Mouse (Mus musculus) embryonic facial prominence, embryonic 15.5 days (tissue): ENCODE data around the gene Lgals1. TPM values are rescaled to one million over a fixed set of nuclear protein-coding genes. Genes with fewer than 3 reads are reported as not detected.
A peak's percentile ranks its signal among the peaks of the same experiment; 100 is the strongest.

Experiments used
- ATAC-seq: fragments of 200-750 bp; cut with Nextera tagmentation; 2 replicates; pipeline ENCODE4 v1.8.0; 2017; ENCODE audit warnings: low read depth, moderate TSS enrichment; ENCODE audit not compliant: insufficient number of reproducible peaks, low FRiP score, low TSS enrichment
- H3K27ac ChIP-seq: fragments of 300-500 bp; sonication (generic); replicated peaks from 2 replicates; pipeline ENCODE4 v1.5.1; 2015; ENCODE audit warnings: mild to moderate bottlenecking, inconsistent platforms
- H3K27me3 ChIP-seq: fragments of 300-500 bp; sonication (generic); 2 replicates; pipeline ENCODE4 v1.6.1; 2015; ENCODE audit warnings: inconsistent platforms
- H3K36me3 ChIP-seq: fragments of 300-500 bp; sonication (generic); 2 replicates; pipeline ENCODE4 v1.6.1; 2015; ENCODE audit warnings: mild to moderate bottlenecking, inconsistent platforms
- H3K4me1 ChIP-seq: fragments of 300-500 bp; sonication (generic); 2 replicates; pipeline ENCODE4 v1.6.1; 2015; ENCODE audit warnings: inconsistent platforms
- H3K4me2 ChIP-seq: fragments of 300-500 bp; sonication (generic); replicated peaks from 2 replicates; pipeline ENCODE4 v1.6.1; 2015; ENCODE audit warnings: mild to moderate bottlenecking, inconsistent platforms
- H3K4me3 ChIP-seq: fragments of 300-500 bp; sonication (generic); replicated peaks from 2 replicates; pipeline ENCODE4 v1.5.1; 2015; ENCODE audit warnings: mild to moderate bottlenecking, inconsistent platforms
- H3K9ac ChIP-seq: fragments of 300-500 bp; sonication (generic); 2 replicates; pipeline ENCODE4 v1.6.1; 2015; ENCODE audit warnings: inconsistent platforms
- H3K9me3 ChIP-seq: fragments of 300-500 bp; sonication (generic); replicated peaks from 2 replicates; pipeline ENCODE4 v1.6.1; 2016; ENCODE audit warnings: inconsistent platforms
- WGBS: fragments of 180-500 bp; shearing (Covaris S2); methylation state at CpG from one replicate; pipeline ENCODE4 v1.1.7; 2015; 5-methylcytosine and 5-hydroxymethylcytosine counted together
- polyA plus RNA-seq: library from polyadenylated mRNA; unstranded; fragments of >200 nt; fragmentation: Nextera tagmentation; extraction: Ambion mirVana; gene quantifications from 2 replicates; pipeline ENCODE4 v1.2.1, GENCODE M21; 2015

Lgals1 gene
- polyA plus RNA-seq, 1 experiment from 2014 or later: 2,635 TPM

DNA sequence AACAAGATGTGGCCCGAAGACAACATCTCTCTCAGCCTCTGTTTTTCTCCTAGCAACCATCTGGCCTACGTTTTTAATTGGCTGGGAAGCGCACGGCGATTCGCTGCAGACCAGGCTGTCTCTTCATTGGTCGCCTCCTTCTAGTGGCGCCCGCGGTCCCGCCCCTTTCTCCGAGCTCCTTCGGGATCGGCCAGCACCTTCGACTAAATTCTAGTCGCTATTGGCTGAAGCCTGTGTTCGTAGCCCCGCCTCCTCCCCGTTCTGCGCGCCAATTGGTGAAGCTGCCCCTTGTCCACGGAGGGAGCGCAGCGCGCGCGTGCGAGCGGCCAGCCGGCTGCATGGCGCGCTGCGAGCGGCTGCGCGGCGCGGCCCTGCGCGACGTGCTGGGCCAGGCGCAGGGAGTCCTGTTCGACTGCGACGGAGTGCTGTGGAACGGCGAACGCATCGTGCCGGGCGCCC, 12.9 kb upstream of the Lgals1 start, which contains the start of gene Pdxp:
Gene Pdxp, plus strand, starts transcription at position 288 of the 459 bp plus-strand sequence.
- H3K27me3 ChIP-seq: no peaks in the 10 kb centered on the region
- peaks cover 39% of the 10 kb centered on the region for H3K36me3 ChIP-seq
- under 1% methylated on average over 51 of the region's 51 CpGs for WGBS
- H3K9me3 ChIP-seq: no peaks in the 10 kb centered on the region
- peaks cover 28% of the 10 kb centered on the region for H3K4me1 ChIP-seq
- H3K4me2 ChIP-seq: peak within 1 kb of the TSS; percentile 95
- peak within 1 kb of the TSS; percentile 76 for H3K4me3 ChIP-seq
- H3K9ac ChIP-seq: peak within 1 kb of the TSS; percentile 69
- peak within 1 kb of the TSS; percentile 94 for H3K27ac ChIP-seq
- ATAC-seq: peak; percentile 92

DNA sequence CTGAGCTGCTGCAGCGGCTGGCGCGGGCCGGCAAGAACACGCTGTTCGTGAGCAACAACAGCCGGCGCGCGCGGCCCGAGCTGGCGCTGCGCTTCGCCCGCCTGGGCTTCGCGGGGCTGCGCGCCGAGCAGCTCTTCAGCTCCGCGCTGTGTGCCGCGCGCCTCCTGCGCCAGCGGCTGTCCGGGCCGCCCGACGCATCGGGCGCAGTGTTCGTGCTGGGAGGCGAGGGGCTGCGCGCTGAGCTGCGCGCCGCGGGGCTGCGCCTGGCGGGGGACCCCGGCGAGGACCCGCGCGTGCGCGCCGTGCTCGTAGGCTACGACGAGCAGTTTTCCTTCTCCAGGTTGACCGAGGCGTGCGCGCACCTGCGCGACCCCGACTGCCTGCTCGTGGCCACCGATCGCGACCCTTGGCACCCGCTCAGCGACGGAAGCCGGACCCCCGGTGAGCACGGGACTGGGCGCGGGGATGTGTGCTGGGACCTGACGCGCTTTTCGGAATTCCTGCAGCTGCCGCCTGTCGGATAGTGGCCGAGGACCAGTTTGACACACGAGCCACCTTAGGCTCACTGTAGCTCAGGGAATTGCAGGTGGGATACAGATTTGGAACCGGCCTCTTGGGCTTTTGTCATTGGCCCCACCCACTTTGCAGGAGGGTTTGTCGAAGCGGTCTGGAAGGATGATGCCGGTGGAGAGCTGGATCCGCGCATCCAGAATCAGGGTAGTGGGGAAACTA, 12.3 kb upstream of the Lgals1 start:
- H3K9ac ChIP-seq: peak overlapping the region; percentile 69
- peak overlapping the region; percentile 94 for H3K27ac ChIP-seq
- H3K4me2 ChIP-seq: peak overlapping the region; percentile 95
- H3K4me1 ChIP-seq: peaks cover 28% of the 10 kb centered on the region
- H3K36me3 ChIP-seq: peaks cover 38% of the 10 kb centered on the region
- no peaks in the 10 kb centered on the region for H3K9me3 ChIP-seq
- WGBS: under 1% methylated on average over 87 of the region's 87 CpGs
- no peaks in the 10 kb centered on the region for H3K27me3 ChIP-seq
- peak overlapping the region; percentile 76 for H3K4me3 ChIP-seq
- ATAC-seq: peak; percentile 50

DNA sequence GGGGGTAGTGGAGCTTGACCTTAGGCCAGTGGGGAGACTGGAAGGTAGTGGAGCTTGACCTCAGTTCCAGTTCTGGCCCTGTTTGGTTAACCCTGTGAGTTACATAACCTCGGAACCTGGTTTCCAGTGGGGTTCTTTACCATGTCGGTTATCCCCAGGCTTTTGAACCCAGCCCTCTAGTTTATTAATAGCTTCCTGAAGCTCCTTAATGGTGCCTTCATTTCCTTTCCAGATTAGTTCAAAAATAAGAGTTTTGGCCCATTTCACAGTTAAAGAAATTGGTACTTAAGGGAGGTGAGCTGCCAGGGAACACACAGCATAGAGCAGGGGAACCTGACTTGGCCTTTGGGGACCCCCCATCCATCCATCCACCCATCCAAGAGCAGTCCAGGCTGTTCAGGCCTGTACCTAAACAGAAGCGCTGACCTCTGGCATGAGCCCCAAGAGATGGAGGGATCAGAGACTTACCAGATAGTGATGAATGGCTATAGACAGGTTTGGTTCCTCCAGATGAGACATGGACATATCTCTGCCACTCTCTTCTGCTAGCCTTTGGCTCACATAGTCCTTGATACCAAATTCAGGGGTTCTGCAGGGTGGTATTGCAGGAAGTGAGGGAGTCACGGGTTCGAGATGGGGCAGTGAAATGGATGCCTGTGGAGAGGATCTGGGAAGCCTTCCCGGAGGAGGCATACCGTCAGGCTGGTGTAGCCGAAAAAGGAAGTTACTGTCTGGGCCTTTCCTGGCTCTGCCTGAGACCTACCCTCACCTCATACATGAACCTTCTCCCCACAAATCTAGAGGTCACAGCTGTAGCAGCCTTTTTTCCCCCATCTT, 11.5 kb upstream of the Lgals1 start:
- Histone ChIP-seq H3K27ac (no peak overlapping the region), H3K27me3 (no peaks in the 10 kb centered on the region), H3K9me3 (no peaks in the 10 kb centered on the region), H3K4me3 (peak overlapping the region; percentile 76), H3K4me1 (peaks cover 28% of the 10 kb centered on the region), H3K9ac (peak overlapping the region; percentile 69; the same call in 1 of the 2 replicates), H3K36me3 (peaks cover 32% of the 10 kb centered on the region), H3K4me2 (peak overlapping the region; percentile 95)
- WGBS: 43% methylated on average over 8 of the region's 8 CpGs
- ATAC-seq: no peak

DNA sequence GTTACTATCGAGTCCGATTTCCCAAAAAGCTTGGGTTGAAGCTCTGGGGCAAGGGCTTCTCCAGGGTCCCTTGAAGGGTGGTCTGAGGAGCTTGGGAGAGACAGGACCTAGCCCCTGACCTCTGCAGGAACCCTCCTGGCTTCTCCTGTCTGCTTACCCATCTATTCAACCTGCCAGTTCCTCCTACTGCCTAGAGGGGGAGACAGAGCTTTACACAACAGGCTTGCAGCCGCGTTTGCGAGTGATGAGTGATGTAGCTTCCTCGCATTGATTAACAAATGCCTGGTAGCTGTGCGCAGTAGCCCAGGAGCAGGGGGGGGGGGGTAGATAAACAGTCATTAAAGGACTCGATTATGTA, 10.9 kb upstream of the Lgals1 start:
- Histone ChIP-seq H3K4me2 (peak overlapping the region; percentile 95), H3K9ac (no peak overlapping the region), H3K36me3 (peaks cover 26% of the 10 kb centered on the region), H3K27ac (0 out of 2 replicates have a peak overlapping the region, but pooled peaks have one; percentile 74), H3K9me3 (no peaks in the 10 kb centered on the region), H3K4me1 (peaks cover 33% of the 10 kb centered on the region), H3K27me3 (no peaks in the 10 kb centered on the region), H3K4me3 (peak overlapping the region; percentile 76)
- 8% methylated on average over 8 of the region's 8 CpGs for WGBS
- ATAC-seq: no peak

DNA sequence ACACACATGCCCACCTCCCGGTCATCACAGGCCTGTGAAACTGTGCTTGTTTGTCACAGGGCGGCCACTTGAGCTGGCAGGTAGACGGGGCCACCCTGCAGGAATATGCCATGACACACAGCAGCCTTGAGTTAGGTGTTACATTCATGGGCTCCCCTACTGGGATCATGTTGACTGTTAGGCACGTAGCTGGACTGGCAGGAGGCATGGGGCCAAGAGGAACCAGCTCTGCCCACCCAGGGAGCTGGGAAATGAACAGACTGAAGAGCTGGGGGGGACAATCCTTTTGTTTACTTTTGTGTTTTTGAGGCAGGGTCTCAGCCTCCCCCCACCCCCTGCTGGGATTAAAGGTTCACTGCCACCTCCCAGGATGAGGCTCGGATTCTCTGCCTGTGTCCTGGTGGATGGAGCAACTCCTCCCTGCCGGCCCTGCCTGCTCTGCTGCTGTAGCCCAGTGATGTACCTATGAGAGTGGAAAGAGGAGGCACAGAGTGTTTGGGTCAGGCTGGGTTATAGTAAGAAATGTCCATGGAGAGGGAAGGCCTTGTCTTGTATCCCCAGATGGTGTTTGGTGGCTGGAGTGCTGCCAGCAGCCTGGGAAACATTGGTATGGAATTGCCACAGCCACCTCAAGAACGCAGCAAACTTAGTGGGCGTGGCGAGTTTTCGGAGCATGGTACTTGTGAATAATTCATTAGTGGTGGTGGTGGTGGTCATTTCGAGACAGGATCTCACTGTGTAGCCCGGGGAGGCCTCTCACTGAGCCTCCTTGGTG, 10.3 kb upstream of the Lgals1 start:
- Histone ChIP-seq H3K4me2 (peak overlapping the region; percentile 95), H3K4me1 (peaks cover 33% of the 10 kb centered on the region), H3K4me3 (peak overlapping the region; percentile 76), H3K27ac (peak overlapping the region; percentile 74), H3K9me3 (no peaks in the 10 kb centered on the region), H3K36me3 (peaks cover 20% of the 10 kb centered on the region), H3K9ac (0 out of 2 replicates have a peak overlapping the region, but pooled peaks have one; percentile 9), H3K27me3 (no peaks in the 10 kb centered on the region)
- 45% methylated on average over 12 of the region's 12 CpGs for WGBS
- no peak for ATAC-seq

DNA sequence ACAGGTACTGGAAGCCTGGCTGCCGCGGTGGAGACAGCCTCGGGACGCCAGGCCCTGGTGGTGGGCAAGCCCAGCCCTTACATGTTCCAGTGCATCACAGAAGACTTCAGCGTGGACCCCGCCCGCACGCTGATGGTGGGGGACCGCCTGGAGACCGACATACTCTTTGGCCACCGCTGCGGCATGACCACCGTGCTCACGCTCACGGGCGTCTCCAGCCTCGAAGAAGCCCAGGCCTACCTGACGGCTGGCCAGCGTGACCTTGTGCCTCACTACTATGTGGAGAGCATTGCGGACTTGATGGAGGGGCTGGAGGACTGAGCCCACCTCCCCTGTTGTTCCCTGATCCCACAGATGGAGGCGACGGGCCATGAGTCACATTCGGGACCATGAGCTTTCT, 8.4 kb upstream of the Lgals1 start:
- peaks cover 34% of the 10 kb centered on the region for H3K4me1 ChIP-seq
- H3K27ac ChIP-seq: no peak overlapping the region
- no peaks in the 10 kb centered on the region for H3K9me3 ChIP-seq
- H3K36me3 ChIP-seq: peaks cover 12% of the 10 kb centered on the region
- no peak overlapping the region for H3K9ac ChIP-seq
- WGBS: 86% methylated on average over 23 of the region's 23 CpGs
- H3K27me3 ChIP-seq: no peaks in the 10 kb centered on the region
- no peak overlapping the region for H3K4me3 ChIP-seq
- no peak for ATAC-seq
- H3K4me2 ChIP-seq: no peak overlapping the region

DNA sequence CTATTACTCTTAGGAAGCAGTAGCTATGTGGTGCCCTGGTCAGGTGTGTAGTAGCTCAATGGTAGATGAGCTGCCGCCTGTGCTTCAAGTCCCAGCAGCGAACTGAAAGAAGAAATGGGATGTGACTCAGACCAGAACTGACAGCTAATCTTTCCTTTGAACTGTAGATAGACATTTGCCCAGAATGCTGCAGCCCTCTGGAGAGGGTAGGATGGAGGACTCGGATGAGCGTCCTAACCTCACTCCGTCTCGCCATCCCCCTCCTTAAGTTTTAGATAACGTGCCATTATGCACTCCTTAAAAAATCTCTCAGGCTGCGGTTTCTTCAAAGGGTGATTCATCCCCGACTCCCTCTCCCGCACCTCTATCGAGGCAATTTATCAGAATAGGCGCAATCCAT, 6.6 kb upstream of the Lgals1 start:
- H3K4me1 ChIP-seq: peaks cover 37% of the 10 kb centered on the region
- peaks cover 12% of the 10 kb centered on the region for H3K36me3 ChIP-seq
- H3K27me3 ChIP-seq: no peaks in the 10 kb centered on the region
- no peak overlapping the region for H3K27ac ChIP-seq
- H3K4me3 ChIP-seq: no peak overlapping the region
- WGBS: 73% methylated on average over 12 of the region's 12 CpGs
- no peak for ATAC-seq
- H3K4me2 ChIP-seq: no peak overlapping the region
- H3K9ac ChIP-seq: no peak overlapping the region
- H3K9me3 ChIP-seq: no peaks in the 10 kb centered on the region

DNA sequence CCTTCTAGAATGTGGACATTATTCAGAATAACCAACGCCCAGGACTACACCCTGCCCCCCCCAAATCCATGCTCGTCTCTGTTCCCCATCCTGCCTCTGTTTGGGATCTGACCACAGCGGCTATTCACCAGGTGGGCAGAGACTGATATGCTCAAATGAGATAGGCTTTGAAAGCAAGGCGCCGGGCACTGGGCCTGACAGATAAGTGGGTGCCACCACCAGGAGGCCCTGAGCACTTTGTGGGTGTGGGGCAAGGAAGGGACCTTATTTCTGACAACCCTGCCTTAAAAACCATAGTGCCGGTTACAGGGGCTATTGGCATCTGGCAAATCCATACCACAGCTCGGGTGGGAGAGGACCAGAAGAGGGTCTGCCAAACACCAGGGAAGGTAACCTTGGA, 3.8 kb upstream of the Lgals1 start:
- Histone ChIP-seq H3K27me3 (no peaks in the 10 kb centered on the region), H3K9ac (no peak overlapping the region), H3K4me2 (no peak overlapping the region), H3K36me3 (peaks cover 12% of the 10 kb centered on the region), H3K27ac (no peak overlapping the region), H3K4me1 (peaks cover 41% of the 10 kb centered on the region), H3K9me3 (no peaks in the 10 kb centered on the region), H3K4me3 (no peak overlapping the region)
- no peak for ATAC-seq
- WGBS: 86% methylated on average over 7 of the region's 7 CpGs

DNA sequence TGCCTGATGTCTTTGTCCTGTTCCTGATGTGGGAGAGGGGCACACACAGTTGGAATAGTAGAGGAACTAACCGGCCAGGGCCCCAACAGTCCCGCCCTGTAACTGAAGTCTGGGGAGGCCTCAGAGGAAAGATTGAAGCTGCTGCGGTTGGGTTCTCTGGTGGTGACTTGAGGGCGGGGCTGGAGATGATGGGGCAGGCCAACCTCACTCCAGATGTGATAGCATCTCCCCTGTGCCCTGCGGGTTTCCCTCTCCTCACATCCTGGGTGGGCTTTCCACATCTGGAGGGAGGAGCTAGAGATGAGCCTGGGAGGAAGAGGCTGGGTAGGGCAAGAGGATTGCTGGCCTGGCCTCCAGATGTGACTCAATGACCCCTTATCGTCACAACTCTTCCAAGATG, 2.9 kb upstream of the Lgals1 start:
- H3K9ac ChIP-seq: no peak overlapping the region
- H3K4me3 ChIP-seq: no peak overlapping the region
- H3K27ac ChIP-seq: peak overlapping the region; percentile 66; the same call in 1 of the 2 replicates
- H3K36me3 ChIP-seq: peaks cover 7% of the 10 kb centered on the region
- H3K4me2 ChIP-seq: no peak overlapping the region
- H3K4me1 ChIP-seq: peaks cover 43% of the 10 kb centered on the region
- H3K9me3 ChIP-seq: no peaks in the 10 kb centered on the region
- 37% methylated on average over 6 of the region's 6 CpGs for WGBS
- ATAC-seq: no peak
- H3K27me3 ChIP-seq: no peaks in the 10 kb centered on the region

DNA sequence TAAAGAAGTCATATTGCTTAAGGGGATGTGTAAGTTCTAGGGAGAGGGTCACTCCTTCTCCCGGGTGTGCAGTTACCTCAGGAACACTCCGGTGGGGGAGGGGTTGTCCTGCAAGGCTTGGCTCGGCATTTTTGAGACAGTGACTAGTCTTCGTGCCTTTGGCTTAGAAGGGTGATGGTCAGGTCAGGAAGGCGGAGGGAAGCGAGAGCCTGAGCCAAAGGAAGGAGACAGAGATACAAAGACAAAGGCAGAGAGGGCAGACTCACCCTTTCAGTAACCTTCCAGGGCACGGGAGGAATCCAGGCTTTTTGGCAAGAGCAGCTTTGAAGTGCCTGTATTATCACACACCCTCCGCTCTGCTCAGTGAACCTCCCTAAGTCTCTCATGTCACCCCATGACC, 1.4 kb upstream of the Lgals1 start:
- Histone ChIP-seq H3K36me3 (peaks cover 10% of the 10 kb centered on the region), H3K27me3 (no peaks in the 10 kb centered on the region), H3K4me3 (no peak overlapping the region), H3K27ac (peak overlapping the region; percentile 98), H3K4me1 (peaks cover 54% of the 10 kb centered on the region), H3K9ac (no peak overlapping the region), H3K9me3 (no peaks in the 10 kb centered on the region), H3K4me2 (peak overlapping the region; percentile 71; the same call in 1 of the 2 replicates)
- no peak for ATAC-seq
- 36% methylated on average over 8 of the region's 8 CpGs for WGBS
